8 mouse cellular contexts compared by ENCODE assay signal in genomic region chr1:92754793-92755488, GRCm38 (mm10).
DNase-seq lines count a peak whose midpoint lies in the region; ATAC-seq lines count a peak whose summit lies in the region.

No protein-coding gene starts in this region.

- no peak overlapping the region for H3K9ac ChIP-seq in hindbrain, embryonic 13.5 days
- H3K9ac ChIP-seq in hindbrain, embryonic 12.5 days = no peak overlapping the region

- 65% methylated on average over 20 of the region's 20 CpGs for WGBS in hindbrain, embryonic 13.5 days
- WGBS in hindbrain, embryonic 12.5 days = 71% methylated on average over 20 of the region's 20 CpGs

- DNase-seq in MN1 (ENCODE audit: low spot score) = peak; percentile 56
- DNase-seq in cerebellum, adult 11-12 months = peak; percentile 55
- DNase-seq in layer of hippocampus, adult 18-20 months (ENCODE audit: low spot score in 2 of 2) = peak; percentile 15 to 66
- no peak for DNase-seq in ovary, adult 18-20 months (ENCODE audit: low spot score)
- no peak for DNase-seq in natural killer cell, adult 2 months (ENCODE audit: low spot score in 2 of 2)

- no peaks in the 10 kb centered on the region for H3K36me3 ChIP-seq in hindbrain, embryonic 13.5 days
- H3K36me3 ChIP-seq in hindbrain, embryonic 12.5 days = no peaks in the 10 kb centered on the region

- H3K4me2 ChIP-seq in hindbrain, embryonic 13.5 days = no peak overlapping the region
- no peak overlapping the region for H3K4me2 ChIP-seq in hindbrain, embryonic 12.5 days (replicated peaks)

- no peaks in the 10 kb centered on the region for H3K27me3 ChIP-seq in hindbrain, embryonic 13.5 days
- H3K27me3 ChIP-seq in hindbrain, embryonic 12.5 days = no peaks in the 10 kb centered on the region

- H3K4me3 ChIP-seq in hindbrain, embryonic 13.5 days = no peak overlapping the region
- no peak overlapping the region for H3K4me3 ChIP-seq in hindbrain, embryonic 12.5 days

- H3K9me3 ChIP-seq in hindbrain, embryonic 13.5 days = no peaks in the 10 kb centered on the region
- no peaks in the 10 kb centered on the region for H3K9me3 ChIP-seq in hindbrain, embryonic 12.5 days (replicated peaks)

- H3K27ac ChIP-seq in hindbrain, embryonic 13.5 days = 0 out of 2 replicates have a peak overlapping the region, but pooled peaks have one; percentile 12
- no peak overlapping the region for H3K27ac ChIP-seq in hindbrain, embryonic 12.5 days

- ATAC-seq in hindbrain, embryonic 13.5 days (ENCODE audit: low FRiP score) = no peak
- no peak for ATAC-seq in hindbrain, embryonic 12.5 days (ENCODE audit: low FRiP score)
- ATAC-seq in activated CD4-positive, CD25-positive, alpha-beta regulatory T cell, adult 4 months = no peak

- peaks cover 24% of the 10 kb centered on the region for H3K4me1 ChIP-seq in hindbrain, embryonic 13.5 days (replicated peaks)
- peaks cover 13% of the 10 kb centered on the region for H3K4me1 ChIP-seq in hindbrain, embryonic 12.5 days

Comparison
In these comparisons a context has a peak if more than half of its experiments do, and no peak if none do; other contexts are left out.
1. DNase-seq: peak in MN1 (single experiment), cerebellum, adult 11-12 months (single experiment) and layer of hippocampus, adult 18-20 months (2 of 2); none in ovary, adult 18-20 months (single experiment) and natural killer cell, adult 2 months (0 of 2).